Mouse (Mus musculus): ENCODE data around the gene Daglb. TPM values are rescaled to one million over a fixed set of nuclear protein-coding genes. Genes with fewer than 3 reads are reported as not detected.

Gene Daglb
- polyA plus RNA-seq, 1 experiment from 2014 or later: 9.3 TPM

DNA sequence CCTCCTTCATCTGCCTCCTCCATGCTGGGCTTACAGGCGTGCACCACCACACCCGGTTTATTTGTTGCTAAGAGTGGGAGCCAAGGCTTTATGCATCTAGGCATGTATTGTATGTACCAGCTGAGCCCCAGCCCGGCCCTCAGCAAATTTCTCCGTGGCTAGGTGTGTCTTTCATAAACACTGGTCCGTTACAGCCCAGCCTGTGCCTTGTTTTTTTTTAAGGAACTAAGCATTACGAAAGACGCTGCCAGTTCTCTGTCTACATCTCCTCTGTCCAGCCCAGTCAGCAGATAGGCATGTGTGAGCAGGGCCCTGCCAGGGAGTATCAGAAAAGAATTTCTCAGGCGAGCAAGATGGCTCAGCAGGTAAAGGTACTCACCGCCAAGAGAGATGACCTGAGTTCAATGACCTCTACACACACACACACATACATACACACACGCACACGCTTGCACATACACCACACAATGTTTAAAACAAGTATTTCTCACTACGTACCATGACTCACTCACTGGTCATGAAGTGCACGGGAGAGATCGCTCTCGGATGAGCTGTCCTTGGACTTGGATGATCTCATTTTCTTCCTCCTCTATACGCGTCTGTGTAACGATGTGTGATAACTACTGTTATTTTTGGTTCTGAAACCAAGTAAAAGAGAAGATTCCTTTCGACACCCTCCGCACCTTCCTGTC, 10.9 kb downstream of the Daglb start:
- no peaks in the 10 kb centered on the region for H3K27me3 ChIP-seq (replicated peaks; ENCODE audit: control insufficient read depth, insufficient read depth, low read length)
- H3K27ac ChIP-seq (ENCODE audit: low read depth): no peak overlapping the region
- H3K9me3 ChIP-seq (ENCODE audit: control insufficient read depth, low read length): no peaks in the 10 kb centered on the region
- H3K9ac ChIP-seq (ENCODE audit: low read length): no peak overlapping the region
- WGBS: 91% methylated on average over 20 of the region's 20 CpGs
- H3K36me3 ChIP-seq (ENCODE audit: control insufficient read depth, insufficient read depth, low read length): peaks cover 45% of the 10 kb centered on the region
- H3K4me2 ChIP-seq (ENCODE audit: low read length): no peak overlapping the region
- no peak overlapping the region for H3K4me3 ChIP-seq (ENCODE audit: low read depth, low read length)
- no peaks in the 10 kb centered on the region; the same call in 1 of the 2 replicates for H3K4me1 ChIP-seq (replicated peaks; ENCODE audit: control insufficient read depth, insufficient read depth, low read length)
- DNase-seq (ENCODE audit: low spot score): no peak
- ATAC-seq (replicated peaks; ENCODE audit: low FRiP score, low TSS enrichment, low read depth): no peak

DNA sequence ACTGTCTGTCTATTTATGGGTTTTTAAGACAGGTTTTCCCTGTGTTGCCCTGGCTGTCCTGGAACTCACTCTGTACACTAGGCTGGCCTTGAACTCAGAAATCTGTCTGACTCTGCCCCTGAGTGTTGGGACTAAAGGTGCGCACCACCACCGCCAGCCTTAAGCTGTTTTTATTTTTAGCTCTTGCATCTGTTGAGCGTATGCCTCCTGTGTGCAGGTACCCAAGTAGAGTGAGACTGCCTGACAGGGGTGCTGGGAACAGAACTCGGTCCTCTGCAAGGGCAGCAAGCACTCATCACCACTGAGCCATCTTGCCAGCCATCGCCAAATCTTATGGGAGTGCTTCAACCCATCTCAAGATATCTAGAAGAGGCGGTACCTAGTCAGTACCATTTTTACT, 11.6 kb downstream of the Daglb start:
- DNase-seq (ENCODE audit: low spot score) (no peak), ATAC-seq (replicated peaks; ENCODE audit: low FRiP score, low TSS enrichment, low read depth) (no peak)
- no peaks in the 10 kb centered on the region for H3K4me1 ChIP-seq (replicated peaks; ENCODE audit: control insufficient read depth, insufficient read depth, low read length)
- H3K36me3 ChIP-seq (ENCODE audit: control insufficient read depth, insufficient read depth, low read length): peaks cover 45% of the 10 kb centered on the region
- H3K4me2 ChIP-seq (ENCODE audit: low read length): no peak overlapping the region
- no peak overlapping the region for H3K4me3 ChIP-seq (ENCODE audit: low read depth, low read length)
- no peak overlapping the region for H3K9ac ChIP-seq (ENCODE audit: low read length)
- H3K27ac ChIP-seq (ENCODE audit: low read depth): no peak overlapping the region
- H3K27me3 ChIP-seq (replicated peaks; ENCODE audit: control insufficient read depth, insufficient read depth, low read length): no peaks in the 10 kb centered on the region
- no peaks in the 10 kb centered on the region for H3K9me3 ChIP-seq (ENCODE audit: control insufficient read depth, low read length)
- whole genome bisulfite sequencing: 96% methylated on average over 6 of the region's 6 CpGs

DNA sequence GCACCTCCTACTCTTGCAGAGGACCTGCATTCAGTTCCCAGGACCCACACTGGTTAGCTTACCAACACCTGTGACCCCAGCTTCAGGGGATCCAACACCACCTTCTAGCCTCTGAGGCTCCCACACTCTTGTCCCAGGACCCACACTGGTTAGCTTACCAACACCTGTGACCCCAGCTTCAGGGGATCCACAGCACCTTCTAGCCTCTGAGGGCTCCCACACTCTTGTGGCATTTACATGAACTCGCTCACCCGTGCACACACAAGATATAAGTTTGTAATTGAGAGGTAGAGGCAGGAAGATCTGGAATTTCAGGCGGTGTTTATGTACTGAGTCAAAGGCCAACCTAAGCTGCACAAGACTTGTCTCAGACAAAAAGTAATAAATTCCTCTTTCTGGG, 13.5 kb downstream of the Daglb start:
- 86% methylated on average over 3 of the region's 3 CpGs for WGBS
- H3K4me3 ChIP-seq (ENCODE audit: low read depth, low read length): no peak overlapping the region
- no peaks in the 10 kb centered on the region for H3K4me1 ChIP-seq (replicated peaks; ENCODE audit: control insufficient read depth, insufficient read depth, low read length)

DNA sequence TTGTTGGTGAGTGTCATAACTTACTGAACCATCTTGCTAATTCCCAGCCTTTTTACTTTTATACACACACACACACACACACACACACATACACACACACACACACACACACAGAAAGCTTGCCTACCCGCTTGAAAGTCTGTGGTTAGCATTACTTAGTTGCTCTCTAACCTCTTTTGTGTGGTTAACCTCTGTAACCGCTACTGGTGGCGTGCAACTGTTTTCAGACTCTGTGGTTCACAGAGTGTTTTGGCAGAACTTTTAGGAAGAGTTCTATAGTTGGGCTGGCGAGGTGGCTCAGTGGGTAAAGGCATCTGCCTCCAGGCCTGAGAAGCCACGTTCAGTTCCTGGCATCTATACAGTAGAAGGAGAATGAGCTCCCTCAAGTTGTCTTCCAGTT, 20.6 kb downstream of the Daglb start:
- 86% methylated on average over 5 of the region's 5 CpGs for WGBS
- no peaks in the 10 kb centered on the region for H3K27me3 ChIP-seq (replicated peaks; ENCODE audit: control insufficient read depth, insufficient read depth, low read length)
- no peak overlapping the region for H3K4me3 ChIP-seq (ENCODE audit: low read depth, low read length)
- no peak for ATAC-seq (replicated peaks; ENCODE audit: low FRiP score, low TSS enrichment, low read depth)
- no peaks in the 10 kb centered on the region for H3K4me1 ChIP-seq (replicated peaks; ENCODE audit: control insufficient read depth, insufficient read depth, low read length)
- no peak overlapping the region for H3K27ac ChIP-seq (ENCODE audit: low read depth)
- H3K9ac ChIP-seq (ENCODE audit: low read length): no peak overlapping the region
- peaks cover 22% of the 10 kb centered on the region for H3K36me3 ChIP-seq (ENCODE audit: control insufficient read depth, insufficient read depth, low read length)
- no peaks in the 10 kb centered on the region for H3K9me3 ChIP-seq (ENCODE audit: control insufficient read depth, low read length)
- no peak for DNase-seq (ENCODE audit: low spot score)
- no peak overlapping the region for H3K4me2 ChIP-seq (ENCODE audit: low read length)

More for the DNA sequence above, 13.5 kb downstream of the Daglb start:
- no peak overlapping the region for H3K9ac ChIP-seq (ENCODE audit: low read length)
- DNase-seq (ENCODE audit: low spot score): no peak
- H3K4me2 ChIP-seq (ENCODE audit: low read length): no peak overlapping the region
- no peak for ATAC-seq (replicated peaks; ENCODE audit: low FRiP score, low TSS enrichment, low read depth)
- no peaks in the 10 kb centered on the region for H3K27me3 ChIP-seq (replicated peaks; ENCODE audit: control insufficient read depth, insufficient read depth, low read length)
- no peak overlapping the region for H3K27ac ChIP-seq (ENCODE audit: low read depth)
- peaks cover 44% of the 10 kb centered on the region for H3K36me3 ChIP-seq (ENCODE audit: control insufficient read depth, insufficient read depth, low read length)
- H3K9me3 ChIP-seq (ENCODE audit: control insufficient read depth, low read length): no peaks in the 10 kb centered on the region

DNA sequence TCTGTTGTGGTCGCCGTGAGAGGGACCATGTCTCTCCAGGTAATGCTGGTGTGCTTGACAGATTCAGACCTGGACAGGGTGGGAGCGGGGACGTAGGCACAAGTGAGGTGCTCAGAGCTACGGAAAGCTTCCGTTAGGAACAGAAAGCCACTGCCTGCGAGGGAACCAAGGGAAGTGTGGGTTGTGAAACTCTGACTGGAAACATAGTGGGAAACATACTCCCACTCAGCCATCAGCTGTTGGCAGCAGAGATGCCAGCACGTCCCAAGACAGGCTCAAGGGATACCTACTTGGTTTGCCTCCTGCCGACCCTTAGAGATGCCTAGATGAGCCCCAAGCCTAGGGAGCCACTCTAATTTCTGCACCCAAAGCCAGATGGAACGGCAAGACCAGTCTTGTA, 22.8 kb downstream of the Daglb start:
- WGBS: 94% methylated on average over 10 of the region's 10 CpGs
- H3K4me2 ChIP-seq (ENCODE audit: low read length): no peak overlapping the region

DNA sequence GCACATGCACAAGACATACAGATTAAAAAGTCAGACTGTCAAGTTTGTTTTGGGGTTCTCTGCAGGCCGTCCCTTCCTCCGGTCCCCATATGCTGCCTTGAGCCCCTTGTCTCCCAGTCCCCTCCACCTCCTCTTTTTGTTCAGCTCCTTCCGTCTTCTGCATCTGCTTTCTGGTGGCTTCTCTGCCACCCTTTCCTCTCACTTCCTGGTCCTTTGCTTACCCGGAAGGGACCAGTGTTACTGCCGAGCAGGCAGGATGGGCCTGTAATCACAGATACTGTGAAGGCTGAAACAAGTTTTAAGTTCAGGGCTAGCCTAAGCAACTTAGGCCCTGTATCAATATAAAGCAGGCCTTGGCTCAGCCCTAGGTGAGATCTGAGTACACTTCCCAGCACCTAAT, 23.6 kb downstream of the Daglb start:
- DNase-seq (ENCODE audit: low spot score): no peak
- WGBS: 83% methylated on average over 5 of the region's 5 CpGs
- Histone ChIP-seq H3K27me3 (replicated peaks; ENCODE audit: control insufficient read depth, insufficient read depth, low read length) (no peaks in the 10 kb centered on the region), H3K4me2 (ENCODE audit: low read length) (no peak overlapping the region), H3K27ac (ENCODE audit: low read depth) (no peak overlapping the region), H3K9ac (ENCODE audit: low read length) (no peak overlapping the region), H3K9me3 (ENCODE audit: control insufficient read depth, low read length) (no peaks in the 10 kb centered on the region), H3K36me3 (ENCODE audit: control insufficient read depth, insufficient read depth, low read length) (peaks cover 18% of the 10 kb centered on the region), H3K4me3 (ENCODE audit: low read depth, low read length) (no peak overlapping the region), H3K4me1 (replicated peaks; ENCODE audit: control insufficient read depth, insufficient read depth, low read length) (no peaks in the 10 kb centered on the region)
- ATAC-seq (replicated peaks; ENCODE audit: low FRiP score, low TSS enrichment, low read depth): no peak

More for the DNA sequence above, 22.8 kb downstream of the Daglb start:
- H3K36me3 ChIP-seq (ENCODE audit: control insufficient read depth, insufficient read depth, low read length): peaks cover 18% of the 10 kb centered on the region
- ATAC-seq (replicated peaks; ENCODE audit: low FRiP score, low TSS enrichment, low read depth) (no peak), DNase-seq (ENCODE audit: low spot score) (no peak)
- H3K9ac ChIP-seq (ENCODE audit: low read length): no peak overlapping the region
- H3K27ac ChIP-seq (ENCODE audit: low read depth): no peak overlapping the region
- H3K9me3 ChIP-seq (ENCODE audit: control insufficient read depth, low read length): no peaks in the 10 kb centered on the region
- H3K27me3 ChIP-seq (replicated peaks; ENCODE audit: control insufficient read depth, insufficient read depth, low read length): no peaks in the 10 kb centered on the region
- H3K4me1 ChIP-seq (replicated peaks; ENCODE audit: control insufficient read depth, insufficient read depth, low read length): no peaks in the 10 kb centered on the region
- no peak overlapping the region for H3K4me3 ChIP-seq (ENCODE audit: low read depth, low read length)

DNA sequence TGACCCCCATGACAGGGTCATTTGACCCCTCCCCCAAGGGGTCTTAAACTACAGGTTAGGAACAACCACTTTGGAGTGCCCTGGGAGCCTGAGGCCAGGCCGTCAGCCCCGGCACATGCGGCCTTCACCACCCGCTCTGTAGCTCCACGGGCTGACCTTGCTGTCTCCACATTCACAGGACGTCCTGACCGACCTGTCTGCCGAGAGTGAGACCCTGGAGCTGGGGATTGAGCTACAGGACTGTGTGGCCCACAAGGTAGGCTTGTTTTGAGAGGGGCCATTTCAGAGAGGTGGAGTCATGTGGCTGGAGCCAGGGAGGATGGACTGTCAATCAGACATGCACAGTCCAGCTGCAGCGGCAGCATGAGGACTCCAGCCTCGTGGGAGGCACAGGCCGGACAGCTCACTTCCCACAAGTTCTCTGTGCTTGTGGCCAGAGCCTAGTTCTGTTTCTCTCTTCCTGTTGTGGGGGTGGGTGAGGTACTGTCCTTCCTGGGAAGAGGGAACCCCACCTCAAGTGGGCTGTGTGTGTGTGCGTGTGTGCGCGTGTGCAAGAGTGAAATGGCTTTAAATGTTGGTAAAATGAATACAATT, 25.5 kb downstream of the Daglb start:
- no peaks in the 10 kb centered on the region for H3K9me3 ChIP-seq (ENCODE audit: control insufficient read depth, low read length)
- H3K27ac ChIP-seq (ENCODE audit: low read depth): no peak overlapping the region
- no peak for ATAC-seq (replicated peaks; ENCODE audit: low FRiP score, low TSS enrichment, low read depth)
- H3K27me3 ChIP-seq (replicated peaks; ENCODE audit: control insufficient read depth, insufficient read depth, low read length): no peaks in the 10 kb centered on the region
- no peak overlapping the region for H3K4me3 ChIP-seq (ENCODE audit: low read depth, low read length)
- H3K9ac ChIP-seq (ENCODE audit: low read length): no peak overlapping the region
- no peak for DNase-seq (ENCODE audit: low spot score)
- H3K36me3 ChIP-seq (ENCODE audit: control insufficient read depth, insufficient read depth, low read length): peaks cover 16% of the 10 kb centered on the region
- H3K4me1 ChIP-seq (replicated peaks; ENCODE audit: control insufficient read depth, insufficient read depth, low read length): no peaks in the 10 kb centered on the region
- H3K4me2 ChIP-seq (ENCODE audit: low read length): no peak overlapping the region
- 84% methylated on average over 14 of the region's 14 CpGs for WGBS

DNA sequence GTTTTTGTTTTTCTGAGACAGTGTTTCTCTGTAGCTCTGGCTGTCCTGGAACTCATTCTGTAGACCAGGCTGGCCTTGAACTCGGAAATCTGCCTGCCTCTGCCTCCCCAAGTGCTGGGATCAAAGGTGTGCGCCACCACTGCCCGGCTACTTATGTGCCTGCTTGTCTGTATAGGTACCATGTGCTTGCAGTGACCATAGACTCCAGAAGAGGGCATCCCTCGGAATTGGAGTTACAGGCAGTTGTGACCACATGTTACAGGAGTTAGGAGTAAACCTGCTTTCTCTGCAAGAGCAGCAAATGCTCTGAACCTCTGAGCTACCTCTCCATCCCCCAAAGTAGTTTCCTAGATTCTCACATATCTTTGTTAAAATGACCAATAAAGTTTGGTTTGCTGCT, 27.4 kb downstream of the Daglb start:
- no peak overlapping the region for H3K27ac ChIP-seq (ENCODE audit: low read depth)
- no peak overlapping the region for H3K4me3 ChIP-seq (ENCODE audit: low read depth, low read length)
- H3K4me1 ChIP-seq (replicated peaks; ENCODE audit: control insufficient read depth, insufficient read depth, low read length): no peaks in the 10 kb centered on the region
- no peak overlapping the region for H3K4me2 ChIP-seq (ENCODE audit: low read length)
- ATAC-seq (replicated peaks; ENCODE audit: low FRiP score, low TSS enrichment, low read depth) (no peak), DNase-seq (ENCODE audit: low spot score) (no peak)
- H3K9ac ChIP-seq (ENCODE audit: low read length): no peak overlapping the region
- no peaks in the 10 kb centered on the region for H3K27me3 ChIP-seq (replicated peaks; ENCODE audit: control insufficient read depth, insufficient read depth, low read length)
- 91% methylated on average over 4 of the region's 4 CpGs for WGBS
- no peaks in the 10 kb centered on the region for H3K9me3 ChIP-seq (ENCODE audit: control insufficient read depth, low read length)
- H3K36me3 ChIP-seq (ENCODE audit: control insufficient read depth, insufficient read depth, low read length): peaks cover 15% of the 10 kb centered on the region

DNA sequence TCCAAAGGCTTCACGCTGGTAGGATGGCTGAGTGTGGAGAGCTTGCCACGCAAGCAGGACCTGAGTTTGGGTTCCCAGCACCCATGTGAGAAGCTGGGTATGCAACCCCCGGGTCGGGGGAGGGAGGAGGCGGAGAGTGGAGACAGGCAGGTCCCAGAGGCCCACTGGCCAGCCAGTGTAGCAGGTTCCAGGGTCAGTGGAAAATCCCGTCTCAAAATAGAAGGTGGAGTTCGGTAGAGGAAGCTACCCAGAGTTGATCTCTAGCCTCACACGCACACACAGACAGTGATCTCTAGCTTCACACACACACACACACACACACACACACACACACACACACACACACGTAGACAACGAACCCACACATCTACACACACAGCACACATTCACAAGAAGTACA, 28.8 kb downstream of the Daglb start:
- DNase-seq (ENCODE audit: low spot score): no peak
- H3K36me3 ChIP-seq (ENCODE audit: control insufficient read depth, insufficient read depth, low read length): peaks cover 10% of the 10 kb centered on the region; the same call in 1 of the 2 replicates
- no peak overlapping the region for H3K27ac ChIP-seq (ENCODE audit: low read depth)
- no peak for ATAC-seq (replicated peaks; ENCODE audit: low FRiP score, low TSS enrichment, low read depth)
- H3K4me1 ChIP-seq (replicated peaks; ENCODE audit: control insufficient read depth, insufficient read depth, low read length): no peaks in the 10 kb centered on the region
- no peaks in the 10 kb centered on the region for H3K27me3 ChIP-seq (replicated peaks; ENCODE audit: control insufficient read depth, insufficient read depth, low read length)
- no peak overlapping the region for H3K4me3 ChIP-seq (ENCODE audit: low read depth, low read length)
- WGBS: 93% methylated on average over 10 of the region's 10 CpGs
- no peak overlapping the region for H3K9ac ChIP-seq (ENCODE audit: low read length)
- no peaks in the 10 kb centered on the region for H3K9me3 ChIP-seq (ENCODE audit: control insufficient read depth, low read length)
- H3K4me2 ChIP-seq (ENCODE audit: low read length): no peak overlapping the region
